Mouse (Mus musculus) MEL (cell line): ENCODE results near the gene Fhad1. TPM values are rescaled to one million over a fixed set of nuclear protein-coding genes. Genes with fewer than 3 reads are reported as not detected.

Experiments used
- DNase-seq: peaks from one replicate; pipeline ENCODE4 v3.0.0; 2011; ENCODE audit warnings: low read depth, low spot score
- H3K27ac ChIP-seq: 2 replicates; pipeline ENCODE4 v1.5.1; 2012; ENCODE audit warnings: low read depth, mild to moderate bottlenecking, control low read depth, low read length, moderate library complexity; ENCODE audit not compliant: control insufficient read depth
- H3K27me3 ChIP-seq, 2 experiments: fragments of 150-350 bp in 1 of 2; sonication (generic) in 1 of 2; 2 replicates each; pipeline ENCODE4 v1.6.1; 2012; ENCODE audit warnings: low read length in 2 of 2, mild to moderate bottlenecking in 2 of 2, improper control_type of control experiment in 1 of 2, moderate library complexity in 1 of 2; ENCODE audit not compliant: insufficient read depth in 2 of 2, control insufficient read depth in 1 of 2
- H3K36me3 ChIP-seq, 2 experiments: 2 replicates each; pipeline ENCODE4 v1.6.1; 2012 to 2014; ENCODE audit warnings: low read length in 2 of 2, improper control_type of control experiment in 1 of 2, inconsistent platforms in 1 of 2, mild to moderate bottlenecking in 1 of 2; ENCODE audit not compliant: insufficient read depth in 2 of 2, control insufficient read depth in 1 of 2
- H3K4me1 ChIP-seq, 2 experiments: fragments of 150-350 bp in 1 of 2; sonication (generic) in 1 of 2; 2 replicates each; pipeline ENCODE4 v1.6.1; 2012; ENCODE audit warnings: low read length in 2 of 2, improper control_type of control experiment in 1 of 2, mild to moderate bottlenecking in 1 of 2; ENCODE audit not compliant: insufficient read depth in 2 of 2, control insufficient read depth in 1 of 2
- H3K4me3 ChIP-seq, 2 experiments: fragments of 150-350 bp in 1 of 2; sonication (generic) in 1 of 2; 2 replicates each; pipeline ENCODE4 v1.5.1; 2012; ENCODE audit warnings: low read depth in 2 of 2, low read length in 2 of 2, mild to moderate bottlenecking in 2 of 2, moderate library complexity in 2 of 2, control low read depth in 1 of 2, improper control_type of control experiment in 1 of 2; ENCODE audit not compliant: control insufficient read depth in 1 of 2, insufficient read depth in 1 of 2
- H3K79me2 ChIP-seq: 2 replicates; pipeline ENCODE4 v1.6.1; 2012; ENCODE audit warnings: mild to moderate bottlenecking, low read length, moderate library complexity; ENCODE audit not compliant: control insufficient read depth, poor library complexity, insufficient read depth
- H3K9ac ChIP-seq: 2 replicates; pipeline ENCODE4 v1.6.1; 2012; ENCODE audit warnings: low read depth, mild to moderate bottlenecking, control low read depth, low read length, moderate library complexity; ENCODE audit not compliant: control insufficient read depth, poor library complexity, severe bottlenecking
- H3K9me3 ChIP-seq: fragments of 150-350 bp; sonication (generic); replicated peaks from 2 replicates; pipeline ENCODE4 v1.6.1; 2012; ENCODE audit warnings: mild to moderate bottlenecking, low read length, improper control_type of control experiment, moderate library complexity; ENCODE audit not compliant: insufficient read depth
- BHLHE40 ChIP-seq: IDR thresholded peaks from 2 replicates; pipeline ENCODE4 v1.6.1; 2012; ENCODE audit warnings: low read depth, mild to moderate bottlenecking, inconsistent platforms, low read length, improper control_type of control experiment, borderline replicate concordance
- CHD1 ChIP-seq: IDR thresholded peaks from 2 replicates; pipeline ENCODE4 v1.6.1; 2012; ENCODE audit warnings: low read depth, mild to moderate bottlenecking, inconsistent platforms, low read length, improper control_type of control experiment
- CHD2 ChIP-seq: IDR thresholded peaks from 2 replicates; pipeline ENCODE4 v1.6.1; 2011; ENCODE audit warnings: low read length, improper control_type of control experiment
- EP300 ChIP-seq, 2 experiments: IDR thresholded peaks; 2 replicates each; pipeline ENCODE4 v1.6.1; 2011; ENCODE audit warnings: improper control_type of control experiment in 2 of 2, low read length in 2 of 2, low read depth in 1 of 2, mild to moderate bottlenecking in 1 of 2
- ETS1 ChIP-seq: IDR thresholded peaks from 2 replicates; pipeline ENCODE4 v1.6.1; 2012; ENCODE audit warnings: low read depth, mild to moderate bottlenecking, inconsistent platforms, low read length, improper control_type of control experiment, moderate library complexity
- GATA1 ChIP-seq: IDR thresholded peaks from 2 replicates; pipeline ENCODE4 v1.6.1; 2011; ENCODE audit warnings: low read depth, low read length, improper control_type of control experiment
- HCFC1 ChIP-seq: IDR thresholded peaks from 2 replicates; pipeline ENCODE4 v1.6.1; 2012; ENCODE audit warnings: low read depth, mild to moderate bottlenecking, inconsistent platforms, low read length, improper control_type of control experiment, moderate library complexity
- JUND ChIP-seq: IDR thresholded peaks from 2 replicates; pipeline ENCODE4 v1.6.1; 2011; ENCODE audit warnings: low read depth, mild to moderate bottlenecking, improper control_type of control experiment, low read length
- KAT2A ChIP-seq: conservative IDR thresholded peaks from 2 replicates; pipeline ENCODE4 v1.6.1; 2012; ENCODE audit warnings: low read depth, low read length, improper control_type of control experiment, inconsistent platforms
- MAX ChIP-seq: IDR thresholded peaks from 2 replicates; pipeline ENCODE4 v1.6.1; 2011; ENCODE audit warnings: low read length, improper control_type of control experiment
- MYC ChIP-seq: IDR thresholded peaks from 2 replicates; pipeline ENCODE4 v1.6.1; 2011; ENCODE audit warnings: low read depth, mild to moderate bottlenecking, low read length, improper control_type of control experiment, moderate library complexity
- NELFE ChIP-seq: IDR thresholded peaks from 2 replicates; pipeline ENCODE4 v1.6.1; 2011; ENCODE audit warnings: low read depth, low read length, improper control_type of control experiment
- NRF1 ChIP-seq: IDR thresholded peaks from 2 replicates; pipeline ENCODE4 v1.6.1; 2014; ENCODE audit warnings: low read depth, mild to moderate bottlenecking, inconsistent platforms, low read length, improper control_type of control experiment, moderate library complexity; ENCODE audit not compliant: poor library complexity, insufficient read depth, severe bottlenecking
- POLR2A ChIP-seq, 2 experiments: IDR thresholded peaks; 2 replicates each; pipeline ENCODE4 v1.6.1; 2011 to 2012; ENCODE audit warnings: low read length in 2 of 2, mild to moderate bottlenecking in 2 of 2, control low read depth in 1 of 2, improper control_type of control experiment in 1 of 2, low read depth in 1 of 2, moderate library complexity in 1 of 2; ENCODE audit not compliant: control insufficient read depth in 1 of 2, insufficient read depth in 1 of 2, poor library complexity in 1 of 2
- RAD21 ChIP-seq: IDR thresholded peaks from 2 replicates; pipeline ENCODE4 v1.6.1; 2011; ENCODE audit warnings: mild to moderate bottlenecking, low read depth, low read length, improper control_type of control experiment
- SIN3A ChIP-seq: IDR thresholded peaks from 2 replicates; pipeline ENCODE4 v1.6.1; 2012; ENCODE audit warnings: low read length, improper control_type of control experiment, inconsistent platforms
- TBP ChIP-seq: IDR thresholded peaks from 2 replicates; pipeline ENCODE4 v1.8.0; 2011; ENCODE audit warnings: low read depth, low read length, improper control_type of control experiment
- TCF12 ChIP-seq: IDR thresholded peaks from 2 replicates; pipeline ENCODE4 v1.6.1; 2014; ENCODE audit warnings: low read depth, mild to moderate bottlenecking, inconsistent platforms, low read length, improper control_type of control experiment, moderate library complexity
- UBTF ChIP-seq: IDR thresholded peaks from 2 replicates; pipeline ENCODE4 v1.6.1; 2012; ENCODE audit warnings: low read depth, mild to moderate bottlenecking, inconsistent platforms, low read length, improper control_type of control experiment, moderate library complexity, borderline replicate concordance; ENCODE audit not compliant: insufficient read depth
- USF2 ChIP-seq, 2 experiments: IDR thresholded peaks; 2 replicates each; pipeline ENCODE4 v1.6.1; 2011 to 2012; ENCODE audit warnings: improper control_type of control experiment in 2 of 2, low read length in 2 of 2, borderline replicate concordance in 1 of 2, inconsistent platforms in 1 of 2, low read depth in 1 of 2, mild to moderate bottlenecking in 1 of 2; ENCODE audit not compliant: insufficient read depth in 1 of 2
- polyA plus RNA-seq, 2 experiments: library from polyadenylated mRNA; stranded (reverse) in 1 of 2; unstranded in 1 of 2; fragments of >175 nt in 1 of 2; fragments of >200 nt in 1 of 2; gene quantifications; 2 replicates each; pipeline versions ENCODE4 v1.2.1 to v1.2.4; 2012; ENCODE audit warnings: low replicate concordance in 2 of 2, low read depth in 1 of 2; ENCODE audit not compliant: insufficient read length in 2 of 2, insufficient read depth in 1 of 2, missing spikeins in 1 of 2
- total RNA-seq: library from RNA; depleted of rRNA; stranded (reverse); fragments of 300-350 nt; gene quantifications from 2 replicates; pipeline ENCODE4 v1.2.3, GENCODE M21; 2012

The Fhad1 gene
- total and polyA plus RNA-seq, 3 experiments = not detected

GRCm38 (mm10) chr4:141901711-141902478 lies 113.0 kb downstream of the Fhad1 start:
- Histone ChIP-seq H3K27ac (no peak overlapping the region), H3K9me3 (no peaks in the 10 kb centered on the region), H3K4me3 (no peak overlapping the region), H3K36me3 (no peaks in the 10 kb centered on the region), H3K79me2 (no peaks in the 10 kb centered on the region), H3K27me3 (no peaks in the 10 kb centered on the region), H3K4me1 (no peaks in the 10 kb centered on the region), H3K9ac (no peak overlapping the region)
- TF ChIP-seq ETS1 (no peak), TBP (no peak), UBTF (no peak), MAX (no peak), CHD2 (no peak), TCF12 (no peak), NELFE (no peak), POLR2A (IDR thresholded peaks at IDR 0.05; ENCODE audit: control insufficient read depth in 1 of 2, insufficient read depth in 1 of 2, low read depth in 1 of 2, low read length in 2 of 2, poor library complexity in 1 of 2) (no peak), USF2 (IDR thresholded peaks at IDR 0.05; ENCODE audit: borderline replicate concordance in 1 of 2, insufficient read depth in 1 of 2, low read depth in 1 of 2, low read length in 2 of 2) (no peak), MYC (no peak), SIN3A (no peak), HCFC1 (no peak), GATA1 (no peak), NRF1 (no peak)
- no peak for DNase-seq

- Histone ChIP-seq H3K9ac (no peak overlapping the region), H3K36me3 (no peaks in the 10 kb centered on the region), H3K9me3 (no peaks in the 10 kb centered on the region), H3K79me2 (no peaks in the 10 kb centered on the region), H3K4me1 (no peaks in the 10 kb centered on the region), H3K4me3 (no peak overlapping the region), H3K27me3 (no peaks in the 10 kb centered on the region), H3K27ac (no peak overlapping the region)
- TF ChIP-seq MAX = no peak
- no peak for TF ChIP-seq EP300 (IDR thresholded peaks at IDR 0.05; ENCODE audit: low read depth in 1 of 2, low read length in 2 of 2)
- TF ChIP-seq KAT2A = no peak
- TF ChIP-seq JUND = no peak
- no peak for TF ChIP-seq RAD21
- TF ChIP-seq BHLHE40 = no peak
- TF ChIP-seq CHD1 = no peak
- no peak for DNase-seq
Measured at GRCm38 (mm10) chr4:141900421-141900820, 114.5 kb downstream of the Fhad1 start.
